Mouse (Mus musculus) hindbrain, embryonic 11.5 days (tissue): ENCODE results near the gene Arl5a. TPM values are rescaled to one million over a fixed set of nuclear protein-coding genes. Genes with fewer than 3 reads are reported as not detected.

Experiments used
- ATAC-seq: fragments of 200-750 bp; cut with Nextera tagmentation; 2 replicates; pipeline ENCODE4 v1.8.0; 2017; ENCODE audit warnings: mild to moderate bottlenecking, moderate TSS enrichment, moderate library complexity; ENCODE audit not compliant: low FRiP score
- DNase-seq: peaks from one replicate; pipeline ENCODE4 v3.0.0-alpha.2; 2015; ENCODE audit warnings: low spot score
- H3K27ac ChIP-seq: fragments of 300-500 bp; sonication (generic); 2 replicates; pipeline ENCODE4 v1.5.1; 2014; ENCODE audit warnings: mild to moderate bottlenecking, low read depth, low read length
- H3K27me3 ChIP-seq: fragments of 300-500 bp; sonication (generic); 2 replicates; pipeline ENCODE4 v1.6.1; 2014; ENCODE audit warnings: mild to moderate bottlenecking, low read length, moderate library complexity, mixed read lengths; ENCODE audit not compliant: control insufficient read depth, insufficient read depth
- H3K36me3 ChIP-seq: fragments of 300-500 bp; sonication (generic); 2 replicates; pipeline ENCODE4 v1.6.1; 2014; ENCODE audit warnings: mild to moderate bottlenecking, low read length, moderate library complexity, mixed read lengths; ENCODE audit not compliant: control insufficient read depth, insufficient read depth
- H3K4me1 ChIP-seq: fragments of 300-500 bp; sonication (generic); replicated peaks from 2 replicates; pipeline ENCODE4 v1.6.1; 2014; ENCODE audit warnings: low read length, mixed read lengths; ENCODE audit not compliant: control insufficient read depth, insufficient read depth
- H3K4me2 ChIP-seq: fragments of 300-500 bp; sonication (generic); replicated peaks from 2 replicates; pipeline ENCODE4 v1.6.1; 2014; ENCODE audit warnings: mild to moderate bottlenecking, low read depth, low read length
- H3K4me3 ChIP-seq: fragments of 300-500 bp; sonication (generic); 2 replicates; pipeline ENCODE4 v1.5.1; 2014; ENCODE audit warnings: low read depth, low read length
- H3K9ac ChIP-seq: fragments of 300-500 bp; sonication (generic); 2 replicates; pipeline ENCODE4 v1.6.1; 2014; ENCODE audit warnings: low read depth, low read length
- H3K9me3 ChIP-seq: fragments of 300-500 bp; sonication (generic); 2 replicates; pipeline ENCODE4 v1.6.1; 2016; ENCODE audit warnings: low read length; ENCODE audit not compliant: control insufficient read depth
- WGBS: fragments of 180-500 bp; shearing (Covaris S2); extraction: QIAGEN DNeasy Blood & Tissue Kit; methylation state at CpG from one replicate; pipeline ENCODE4 v1.1.7; 2014; 5-methylcytosine and 5-hydroxymethylcytosine counted together
- polyA plus RNA-seq: library from polyadenylated mRNA; unstranded; fragments of >200 nt; fragmentation: Nextera tagmentation; extraction: Ambion mirVana; gene quantifications from 2 replicates; pipeline ENCODE4 v1.2.1, GENCODE M21; 2014

Arl5a gene
- polyA plus RNA-seq, 1 experiment from 2014 or later: 61.1 TPM

DNA sequence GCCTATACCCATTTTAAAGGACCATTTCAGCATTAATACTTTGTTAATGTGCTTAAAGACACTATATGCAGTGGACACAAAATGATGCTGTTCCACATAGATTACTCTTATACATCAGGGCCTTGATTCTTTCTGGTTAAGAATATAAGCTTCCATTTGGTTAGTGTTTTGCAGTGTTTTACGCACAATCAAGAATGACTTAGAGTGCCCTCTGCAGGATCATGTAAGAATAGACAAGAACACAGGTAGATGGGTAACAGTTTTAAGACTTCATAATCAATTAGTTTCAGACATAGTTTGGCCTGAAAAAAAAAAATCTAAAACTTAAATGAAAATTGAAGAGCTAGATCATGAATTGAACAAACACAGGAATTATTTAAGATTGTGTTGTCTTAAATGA is 18.2 kb downstream of the Arl5a start:
- Histone ChIP-seq H3K36me3 (peaks cover 27% of the 10 kb centered on the region), H3K4me3 (no peak overlapping the region), H3K27me3 (no peaks in the 10 kb centered on the region), H3K27ac (no peak overlapping the region), H3K4me1 (no peaks in the 10 kb centered on the region), H3K9ac (no peak overlapping the region), H3K9me3 (peaks cover 18% of the 10 kb centered on the region), H3K4me2 (no peak overlapping the region)
- ATAC-seq (no peak), DNase-seq (no peak)
- WGBS: 89% methylated on average over 1 of the region's 1 CpGs

DNA sequence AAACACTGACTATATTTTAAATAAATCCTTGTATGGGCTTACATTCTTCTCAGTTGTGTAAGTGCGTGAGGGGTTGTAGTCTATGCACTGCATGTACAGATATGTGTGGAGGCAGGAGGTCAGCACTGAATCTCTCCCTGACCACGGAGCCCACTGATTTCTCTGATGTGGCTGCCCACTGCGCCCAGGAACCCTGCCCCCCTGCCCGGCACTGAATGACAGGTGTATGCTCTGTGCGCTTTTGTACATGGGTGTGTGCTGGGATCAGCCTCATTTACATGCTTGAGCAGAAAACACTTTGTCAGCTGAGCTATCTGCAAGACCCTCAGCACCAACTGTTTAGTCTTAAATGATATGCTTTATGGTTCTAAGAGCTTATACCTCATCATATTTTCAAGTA is 19.5 kb downstream of the Arl5a start:
- no peaks in the 10 kb centered on the region for H3K4me1 ChIP-seq
- H3K4me2 ChIP-seq: no peak overlapping the region
- H3K27ac ChIP-seq: no peak overlapping the region
- H3K9ac ChIP-seq: no peak overlapping the region
- peaks cover 8% of the 10 kb centered on the region for H3K9me3 ChIP-seq
- peaks cover 15% of the 10 kb centered on the region for H3K36me3 ChIP-seq
- no peaks in the 10 kb centered on the region for H3K27me3 ChIP-seq
- no peak for DNase-seq
- no peak overlapping the region for H3K4me3 ChIP-seq
- no peak for ATAC-seq
- WGBS: 87% methylated on average over 5 of the region's 5 CpGs

DNA sequence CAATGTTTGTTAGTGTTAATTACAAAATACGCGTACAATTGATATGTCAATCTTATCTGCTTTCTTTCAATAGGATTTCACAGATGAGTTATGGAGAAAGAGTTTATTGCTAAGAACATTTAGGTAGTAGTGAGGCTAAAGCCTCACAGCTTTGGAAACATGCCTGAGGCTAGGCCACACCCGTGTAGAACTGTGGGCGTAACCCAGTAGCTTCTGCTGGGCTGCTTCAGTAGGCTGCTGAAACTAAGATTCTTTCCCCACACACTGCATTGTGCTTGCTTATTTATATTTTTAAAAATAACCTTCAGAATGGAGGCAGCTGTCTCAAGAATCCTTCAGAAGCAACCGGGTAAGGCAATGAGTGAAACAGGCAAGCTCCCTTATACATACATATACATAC is 30.2 kb downstream of the Arl5a start:
- ATAC-seq (no peak), DNase-seq (no peak)
- WGBS: 96% methylated on average over 5 of the region's 5 CpGs
- Histone ChIP-seq H3K27me3 (no peaks in the 10 kb centered on the region), H3K4me1 (no peaks in the 10 kb centered on the region), H3K27ac (no peak overlapping the region), H3K4me3 (no peak overlapping the region), H3K9me3 (no peaks in the 10 kb centered on the region), H3K9ac (no peak overlapping the region), H3K36me3 (no peaks in the 10 kb centered on the region), H3K4me2 (no peak overlapping the region)

DNA sequence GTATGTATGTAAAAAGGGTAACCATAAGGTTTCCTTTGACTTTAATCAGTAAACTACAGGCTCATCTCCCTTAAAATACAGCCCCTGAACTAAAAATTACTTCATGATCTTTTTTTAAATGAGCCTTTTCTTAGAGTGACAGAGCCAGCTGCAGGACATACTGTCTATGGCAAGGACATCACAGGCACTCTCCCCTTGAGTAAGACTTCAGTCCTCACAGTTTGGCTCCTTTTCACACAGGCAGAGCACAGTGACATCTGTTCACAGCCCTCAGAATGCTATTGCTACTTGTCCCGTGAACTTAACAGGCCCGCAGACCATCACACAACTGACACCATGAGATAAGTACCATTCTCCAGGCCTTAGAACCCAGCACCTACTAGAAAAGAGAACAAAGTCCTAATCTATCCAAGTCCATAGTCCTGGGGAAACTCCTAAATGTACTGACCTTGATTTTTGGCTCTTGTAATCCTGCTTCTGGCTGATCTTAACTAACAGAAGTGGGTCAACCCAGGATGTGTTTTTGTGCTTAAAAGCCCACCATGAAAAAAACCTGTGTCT is 34.2 kb downstream of the Arl5a start:
- Histone ChIP-seq H3K4me3 (no peak overlapping the region), H3K27ac (no peak overlapping the region), H3K27me3 (no peaks in the 10 kb centered on the region), H3K9ac (no peak overlapping the region), H3K9me3 (no peaks in the 10 kb centered on the region), H3K36me3 (no peaks in the 10 kb centered on the region), H3K4me1 (no peaks in the 10 kb centered on the region), H3K4me2 (no peak overlapping the region)
- DNase-seq: no peak
- ATAC-seq: no peak
- WGBS: 74% methylated on average over 2 of the region's 2 CpGs

DNA sequence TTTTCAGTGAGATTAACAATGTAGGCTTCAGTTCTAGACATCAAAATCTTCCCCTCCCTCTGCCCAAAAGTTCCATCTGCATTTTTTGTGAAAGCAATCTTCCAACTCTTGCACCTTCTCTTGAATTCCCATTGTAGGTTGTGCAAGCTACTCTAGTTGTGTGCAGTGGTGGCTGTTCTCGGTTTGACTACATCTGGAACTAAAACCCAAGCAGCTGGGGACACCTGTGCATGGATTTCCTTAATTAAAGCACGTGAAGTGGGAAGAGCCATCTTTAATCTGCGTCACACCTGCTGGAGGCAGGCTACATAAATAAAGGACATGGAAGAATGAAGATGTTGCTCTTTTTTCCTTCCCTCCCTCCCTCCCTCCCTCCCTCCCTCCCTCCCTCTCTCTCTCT is 34.7 kb downstream of the Arl5a start:
- Histone ChIP-seq H3K4me3 (no peak overlapping the region), H3K27ac (no peak overlapping the region), H3K9ac (no peak overlapping the region), H3K4me2 (no peak overlapping the region), H3K4me1 (no peaks in the 10 kb centered on the region), H3K9me3 (no peaks in the 10 kb centered on the region), H3K36me3 (no peaks in the 10 kb centered on the region), H3K27me3 (no peaks in the 10 kb centered on the region)
- ATAC-seq: no peak
- WGBS: 78% methylated on average over 3 of the region's 3 CpGs
- DNase-seq: no peak

DNA sequence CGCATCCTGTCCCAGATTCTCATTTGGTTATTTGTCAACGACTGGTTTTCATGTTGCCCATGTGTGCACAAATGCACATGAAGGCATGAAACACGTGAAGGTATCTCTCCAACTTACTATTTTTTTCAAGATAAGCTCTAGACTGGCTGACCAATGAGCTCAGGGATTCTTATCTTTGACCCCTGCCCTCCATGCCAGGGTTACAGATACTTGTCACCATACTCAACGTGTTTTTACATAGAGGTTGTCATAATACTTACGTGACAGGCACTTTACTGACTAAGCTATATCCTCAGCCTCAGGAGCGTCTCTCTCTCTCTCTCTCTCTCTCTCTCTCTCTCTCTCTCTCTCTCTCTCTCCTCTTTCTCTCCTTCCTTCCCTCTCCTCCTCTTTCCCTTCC is 38.2 kb downstream of the Arl5a start:
- Histone ChIP-seq H3K36me3 (no peaks in the 10 kb centered on the region), H3K27me3 (no peaks in the 10 kb centered on the region), H3K4me1 (no peaks in the 10 kb centered on the region), H3K4me3 (no peak overlapping the region), H3K27ac (no peak overlapping the region), H3K4me2 (no peak overlapping the region), H3K9me3 (no peaks in the 10 kb centered on the region), H3K9ac (no peak overlapping the region)
- ATAC-seq (no peak), DNase-seq (no peak)
- WGBS: 89% methylated on average over 6 of the region's 6 CpGs

DNA sequence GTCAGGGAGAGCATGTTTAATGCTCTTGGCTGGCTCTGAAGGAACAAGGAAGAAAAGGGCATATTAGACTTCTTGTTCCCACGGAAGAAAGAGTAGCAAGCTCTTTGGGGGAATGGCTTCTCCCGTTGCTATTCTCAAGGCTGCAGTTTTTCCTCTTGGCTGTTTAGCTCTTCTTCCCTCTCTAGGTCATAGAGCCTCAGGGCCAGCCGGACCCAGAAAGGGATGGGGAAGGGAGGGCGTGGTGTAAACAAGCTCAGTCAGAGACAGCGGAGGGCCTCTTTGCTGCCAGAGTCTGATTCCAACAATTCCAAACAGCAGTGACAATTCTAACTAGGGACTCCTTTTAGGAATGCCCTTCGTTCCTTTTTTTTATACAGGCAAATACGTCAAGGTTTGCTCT is 38.7 kb downstream of the Arl5a start:
- H3K9ac ChIP-seq: no peak overlapping the region
- WGBS: 79% methylated on average over 7 of the region's 7 CpGs
- ATAC-seq: no peak

DNA sequence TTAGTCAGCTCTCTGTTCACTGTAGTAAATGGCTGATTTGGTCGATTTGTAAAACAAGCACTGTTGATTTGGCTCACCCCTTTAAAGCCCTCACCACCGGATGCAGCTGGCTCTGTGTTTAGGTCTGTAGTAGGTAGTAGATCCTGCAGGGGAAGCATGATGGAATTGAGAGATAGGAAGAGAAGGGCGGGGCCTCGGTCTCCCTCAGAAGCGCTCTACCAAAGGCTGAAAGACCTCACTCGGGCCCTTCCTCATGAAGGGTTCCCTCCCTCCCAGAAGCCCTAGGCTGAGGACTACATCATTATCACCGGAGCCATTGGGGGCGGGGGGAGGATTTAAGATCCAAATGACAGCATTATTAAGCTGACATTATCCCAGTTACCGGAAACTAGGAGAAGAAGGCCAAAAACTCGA is 45.8 kb downstream of the Arl5a start:
- Histone ChIP-seq H3K9ac (no peak overlapping the region), H3K36me3 (no peaks in the 10 kb centered on the region), H3K9me3 (no peaks in the 10 kb centered on the region), H3K4me1 (no peaks in the 10 kb centered on the region), H3K4me2 (no peak overlapping the region), H3K27ac (no peak overlapping the region), H3K27me3 (no peaks in the 10 kb centered on the region), H3K4me3 (no peak overlapping the region)
- ATAC-seq: no peak
- WGBS: 75% methylated on average over 9 of the region's 10 CpGs
- no peak for DNase-seq

More for the DNA sequence above, 38.7 kb downstream of the Arl5a start:
- Histone ChIP-seq H3K27me3 (no peaks in the 10 kb centered on the region), H3K36me3 (no peaks in the 10 kb centered on the region), H3K4me2 (no peak overlapping the region), H3K4me3 (no peak overlapping the region), H3K4me1 (no peaks in the 10 kb centered on the region), H3K9me3 (no peaks in the 10 kb centered on the region), H3K27ac (no peak overlapping the region)
- DNase-seq: no peak

DNA sequence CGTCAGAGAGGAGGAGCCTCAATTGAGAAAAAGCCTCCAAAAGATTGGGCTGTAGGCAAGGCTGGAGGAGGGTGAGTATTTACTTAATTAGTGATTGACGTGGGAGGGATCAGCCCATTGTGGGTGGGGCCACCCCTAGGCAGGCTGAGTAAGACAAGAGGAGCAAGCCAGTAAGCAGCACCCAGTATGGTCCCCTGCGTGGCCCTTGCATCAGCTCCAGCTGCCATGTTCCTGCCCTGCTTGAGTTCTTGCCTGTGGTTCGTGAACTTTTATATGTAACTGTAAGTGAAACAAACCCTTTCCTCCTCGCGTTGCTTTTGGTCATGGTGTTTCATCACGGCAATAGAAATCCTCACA is 46.3 kb downstream of the Arl5a start, which contains the start of gene Neb:
Gene Neb, minus strand, starts transcription at position 27 of the 357 bp plus-strand sequence.
- DNase-seq (no peak), ATAC-seq (no peak)
- Histone ChIP-seq H3K27ac (no peak within 1 kb of the TSS), H3K27me3 (no peaks in the 10 kb centered on the region), H3K4me3 (no peak within 1 kb of the TSS), H3K36me3 (no peaks in the 10 kb centered on the region), H3K9ac (no peak within 1 kb of the TSS), H3K4me2 (no peak within 1 kb of the TSS), H3K9me3 (no peaks in the 10 kb centered on the region), H3K4me1 (no peaks in the 10 kb centered on the region)
- 56% methylated on average over 7 of the region's 7 CpGs for WGBS
